Mouse (Mus musculus) lung, adult 18-20 months (tissue): ENCODE data around the gene Colgalt2.

Source experiments
- DNase-seq, 2 experiments: peaks; one replicate each; pipeline ENCODE4 v3.0.0; 2022; ENCODE audit warnings: mixed read lengths in 2 of 2

The Colgalt2 gene

GRCm38 (mm10) chr1:152538817-152539216 lies 139.2 kb downstream of the Colgalt2 start:
- no peak for DNase-seq

DNA sequence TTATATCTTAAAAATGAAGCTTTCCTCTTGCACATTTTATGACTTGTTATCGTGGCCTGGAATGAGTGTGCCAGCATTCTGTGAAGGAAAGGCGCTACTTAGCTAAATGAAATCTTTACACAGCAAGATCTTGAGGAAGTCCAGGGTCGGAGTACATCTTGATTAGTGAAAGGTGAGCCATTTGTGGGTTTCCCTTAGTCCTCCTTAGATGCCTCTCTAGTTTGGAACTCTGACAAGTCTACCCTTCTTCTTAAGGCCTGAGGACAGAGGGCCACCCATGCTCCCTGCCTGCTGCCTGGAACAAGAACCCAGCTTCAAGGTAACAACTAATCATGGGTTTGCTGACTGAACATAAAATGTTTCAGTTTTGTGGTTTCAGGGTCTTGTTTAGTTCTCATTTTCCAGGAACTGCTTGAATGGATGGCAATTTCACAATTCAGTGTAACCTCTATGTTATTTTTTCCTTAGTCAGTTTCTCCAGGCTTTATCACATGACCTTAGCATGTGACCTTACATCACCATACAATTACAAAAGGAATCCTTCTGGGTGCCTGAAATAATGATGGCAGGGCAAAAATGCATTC lies 140.8 kb downstream of the Colgalt2 start:
- no peak for DNase-seq

DNA sequence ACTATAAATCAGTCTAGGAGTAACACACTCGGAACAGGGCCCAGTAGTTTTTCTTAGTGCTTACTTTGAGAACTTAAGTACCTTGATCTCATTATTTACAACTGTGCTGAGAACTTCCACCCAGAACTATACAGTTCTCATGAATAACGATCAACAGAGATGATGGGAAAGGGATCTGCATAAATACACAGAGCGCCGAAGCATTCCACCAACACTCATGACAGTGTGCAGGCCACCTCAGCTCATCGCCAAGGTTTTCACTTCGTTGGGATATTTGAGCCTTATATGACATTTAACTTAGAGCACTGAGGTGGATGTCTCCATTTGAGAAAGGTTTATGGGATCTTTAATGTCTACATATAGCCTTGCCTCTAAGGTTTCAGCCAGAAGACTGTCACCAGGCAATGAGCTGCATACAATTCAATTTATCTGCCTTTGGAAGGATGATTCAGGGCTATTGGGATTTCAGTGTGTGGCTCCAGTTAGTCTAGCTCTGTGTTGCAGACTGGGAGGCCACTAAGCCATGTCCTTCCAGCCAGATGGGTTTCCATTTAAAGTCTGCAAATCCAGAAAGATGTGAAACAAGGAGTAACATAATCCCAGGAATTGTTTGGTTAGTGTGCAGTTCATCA lies 143.2 kb downstream of the Colgalt2 start:
- no peak for DNase-seq

DNA sequence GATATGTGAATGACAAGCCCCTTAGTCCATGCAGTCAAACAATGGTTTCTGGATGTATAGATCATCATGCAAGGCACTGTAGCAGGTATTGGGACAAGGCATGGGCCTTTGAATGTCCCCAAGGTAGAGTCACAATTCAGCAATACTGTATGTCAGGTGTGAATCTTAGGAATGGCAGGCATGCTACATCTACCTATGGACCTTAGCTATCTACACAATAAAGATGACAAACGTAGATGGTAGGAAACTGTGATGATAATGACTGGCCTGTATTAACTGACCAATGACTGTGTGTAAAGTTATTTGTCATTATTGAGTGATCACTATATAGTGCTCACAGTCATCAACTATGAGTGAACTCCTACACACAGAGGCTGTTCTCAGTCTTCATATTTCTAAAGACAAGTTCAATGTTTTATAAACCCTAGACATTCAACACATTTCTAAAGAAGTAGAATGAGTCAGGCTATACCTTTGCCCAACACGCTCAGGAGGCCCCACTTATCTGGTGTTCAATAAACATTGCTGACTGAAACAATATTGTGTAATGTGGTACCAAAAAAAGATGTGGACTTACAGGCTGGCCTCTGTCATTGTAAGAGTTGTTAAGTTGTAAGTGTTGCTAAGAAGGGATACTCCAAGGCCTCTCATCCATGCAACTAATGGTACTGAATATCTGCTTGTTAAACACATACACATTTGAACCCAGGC lies 144.0 kb downstream of the Colgalt2 start:
- DNase-seq, result no peak

DNA sequence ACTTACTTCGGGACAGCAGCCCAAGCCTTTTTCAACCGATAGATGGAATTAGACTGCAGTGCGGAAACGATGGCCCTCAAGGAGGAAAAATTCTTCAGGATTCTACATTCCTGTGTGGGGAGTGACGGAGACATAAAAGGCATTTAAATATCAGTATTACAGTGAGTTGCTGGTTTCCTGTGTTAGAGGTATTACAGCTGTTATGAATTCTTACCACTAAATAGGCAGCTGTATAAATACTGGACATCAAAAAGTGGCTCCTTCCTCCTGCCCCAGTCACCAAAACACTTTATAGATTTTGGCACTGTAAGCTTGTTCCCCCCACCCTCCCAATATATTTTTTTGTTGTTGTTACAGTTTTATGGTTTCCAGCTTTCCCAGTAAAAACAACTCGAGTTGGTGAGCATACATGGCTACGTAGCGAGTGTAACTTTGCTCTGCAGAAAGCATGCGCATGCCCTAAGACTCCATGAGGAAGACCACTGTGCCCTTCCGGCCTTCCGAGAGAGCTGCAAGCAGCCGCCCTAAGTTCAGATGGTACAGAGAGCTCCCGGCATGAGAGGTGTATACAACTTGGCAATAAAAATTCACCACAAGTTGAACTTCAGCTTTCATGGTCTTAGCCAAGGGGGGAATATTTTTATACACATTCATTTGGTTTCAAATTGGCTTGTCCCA lies 149.6 kb downstream of the Colgalt2 start:
- no peak for DNase-seq

GRCm38 (mm10) chr1:152550544-152550943 lies 150.9 kb downstream of the Colgalt2 start:
- DNase-seq, result no peak

DNA sequence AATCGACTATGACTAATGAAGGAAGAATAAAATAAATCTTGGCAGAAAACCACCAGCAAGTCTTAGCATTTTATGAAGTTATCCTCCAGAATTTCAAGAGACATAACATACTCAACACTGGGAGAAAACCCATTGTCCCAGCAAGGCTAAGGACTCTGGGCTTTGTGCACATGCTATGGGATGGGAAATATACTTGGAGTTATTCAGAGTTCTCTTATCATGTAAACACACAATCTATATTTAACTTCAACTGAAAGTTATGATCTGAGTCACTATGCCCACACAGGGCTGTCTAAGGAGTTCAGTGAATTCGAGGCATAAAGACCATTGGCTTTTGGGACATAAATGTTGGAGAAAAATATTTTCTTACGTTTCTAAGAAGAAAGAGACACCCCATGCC lies 151.3 kb downstream of the Colgalt2 start:
- DNase-seq, result no peak

DNA sequence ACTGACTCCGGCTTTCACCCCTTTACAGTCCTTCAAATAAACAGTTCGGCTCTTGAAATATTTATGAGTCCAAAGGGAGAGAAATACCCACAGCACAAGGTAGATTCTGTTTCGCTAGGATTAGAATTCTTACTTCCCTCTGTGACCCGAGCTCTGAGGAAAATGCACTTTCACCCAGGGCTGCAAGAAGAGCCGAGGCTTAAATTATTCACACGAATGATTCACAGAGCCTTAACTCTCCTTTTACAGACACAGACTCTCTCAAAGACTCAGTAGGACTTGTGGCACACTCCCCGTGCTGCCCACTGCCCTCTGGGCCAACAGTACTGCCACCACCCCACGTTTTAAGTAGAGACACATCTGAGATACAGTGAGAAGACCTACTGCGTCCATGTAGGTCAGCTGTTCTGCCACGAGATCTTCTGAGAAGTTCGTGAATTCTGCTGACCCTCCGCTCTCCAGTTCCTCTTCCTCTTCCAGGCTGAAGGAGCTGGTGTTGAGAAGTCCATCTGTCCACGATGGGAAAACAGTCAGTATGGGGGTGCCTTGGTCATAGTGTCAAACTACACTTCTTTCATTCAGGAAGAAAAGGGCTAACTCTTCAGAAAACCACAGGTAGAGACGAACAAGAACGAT lies 154.4 kb downstream of the Colgalt2 start:
- no peak for DNase-seq

GRCm38 (mm10) chr1:152555944-152556573 lies 156.4 kb downstream of the Colgalt2 start:
- peak; percentile 75 to 78 for DNase-seq

DNA sequence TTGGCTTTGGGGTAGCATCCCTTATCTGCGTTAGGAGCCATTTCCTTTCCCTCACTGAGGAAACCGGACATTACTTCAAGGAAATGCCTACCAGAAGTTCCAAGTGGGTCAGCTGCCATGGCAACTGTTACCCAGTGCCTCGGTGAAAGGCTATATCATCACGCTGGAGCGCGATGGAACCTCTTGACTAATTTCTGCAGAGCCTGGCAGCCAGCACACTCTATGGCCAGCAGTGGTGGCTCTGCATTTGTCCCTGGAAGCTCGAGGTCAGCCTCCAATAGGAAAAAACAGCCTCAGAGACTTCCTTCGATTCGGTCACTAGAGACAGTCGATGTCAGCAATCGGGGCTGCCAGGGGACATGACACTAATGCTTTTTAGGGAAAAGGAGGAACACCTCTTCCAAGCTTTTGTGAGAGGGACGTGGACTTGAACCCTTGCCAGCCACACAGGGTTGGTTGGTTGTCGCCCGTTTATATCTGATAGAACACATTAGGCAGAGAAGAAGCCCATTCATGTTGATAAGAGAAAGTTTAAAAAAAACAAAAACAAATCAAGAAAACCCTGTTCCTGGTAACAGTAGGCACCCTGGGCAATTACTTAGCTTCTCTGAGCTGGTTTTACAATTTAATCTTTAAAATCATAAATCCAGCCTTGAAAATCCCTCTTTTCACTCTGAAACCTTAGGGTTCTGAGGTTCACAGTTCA lies 157.1 kb downstream of the Colgalt2 start:
- DNase-seq, result peak; percentile 40 to 47
